Mouse (Mus musculus) adrenal gland, postnatal 14 days (tissue): ENCODE results near the gene Rap2a. TPM values are rescaled to one million over a fixed set of nuclear protein-coding genes. Genes with fewer than 3 reads are reported as not detected.

Experiments used
- DNase-seq: peaks from one replicate; pipeline ENCODE4 v3.0.0; 2021; ENCODE audit warnings: mixed read lengths
- total RNA-seq: library from RNA; stranded (reverse); gene quantifications from 2 replicates; pipeline ENCODE4 v1.2.3, GENCODE M21; 2021

Rap2a gene
- total RNA-seq, 1 experiment from 2014 or later = 21.2 TPM

GRCm38 (mm10) chr14:120499601-120500000 is 21.4 kb downstream of the Rap2a start:
- DNase-seq = no peak

DNA sequence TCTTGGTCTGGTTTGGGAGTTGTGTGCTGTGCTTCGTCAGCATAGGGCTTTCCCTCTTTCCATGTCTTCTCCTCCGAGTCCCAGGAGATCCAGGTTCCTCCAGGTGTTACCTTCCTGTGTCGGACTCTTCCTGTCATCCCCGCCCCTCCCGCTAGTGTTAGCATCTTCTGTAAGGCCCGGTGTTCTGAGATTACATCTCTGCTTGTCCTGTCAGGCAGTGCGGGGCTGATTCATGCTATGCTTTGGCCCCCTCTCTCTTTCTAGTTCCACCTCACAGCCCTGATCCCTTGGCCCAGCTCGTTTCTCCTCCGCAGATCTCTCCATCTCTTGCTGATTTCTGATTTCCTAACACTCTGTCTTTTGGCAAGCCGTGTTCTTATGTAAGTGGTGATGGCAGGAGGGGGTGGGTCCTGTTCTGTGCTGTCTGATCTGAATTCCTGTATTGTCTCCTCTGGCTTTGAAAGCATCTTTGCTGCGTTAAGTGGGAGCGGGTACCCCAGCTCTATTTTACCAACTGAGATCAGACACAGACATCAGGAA is 21.8 kb downstream of the Rap2a start:
- DNase-seq = no peak

GRCm38 (mm10) chr14:120500791-120501190 is 22.5 kb downstream of the Rap2a start:
- DNase-seq = no peak

DNA sequence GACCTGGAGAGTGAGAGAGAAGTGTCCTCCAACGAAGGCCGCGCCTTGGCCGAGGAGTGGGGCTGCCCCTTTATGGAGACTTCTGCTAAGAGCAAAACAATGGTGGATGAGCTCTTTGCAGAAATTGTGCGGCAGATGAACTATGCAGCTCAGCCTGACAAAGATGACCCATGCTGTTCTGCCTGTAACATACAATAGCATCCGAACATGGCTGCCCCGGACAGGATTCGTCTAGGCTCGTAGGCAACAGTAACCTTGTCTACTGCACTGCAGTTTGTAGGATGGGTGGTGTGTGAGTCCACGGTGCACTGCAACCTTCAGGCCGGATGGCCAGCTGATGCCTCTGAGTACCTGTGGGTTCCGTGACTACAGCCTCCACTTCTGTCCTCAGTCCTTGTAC is 25.4 kb downstream of the Rap2a start:
- no peak for DNase-seq

DNA sequence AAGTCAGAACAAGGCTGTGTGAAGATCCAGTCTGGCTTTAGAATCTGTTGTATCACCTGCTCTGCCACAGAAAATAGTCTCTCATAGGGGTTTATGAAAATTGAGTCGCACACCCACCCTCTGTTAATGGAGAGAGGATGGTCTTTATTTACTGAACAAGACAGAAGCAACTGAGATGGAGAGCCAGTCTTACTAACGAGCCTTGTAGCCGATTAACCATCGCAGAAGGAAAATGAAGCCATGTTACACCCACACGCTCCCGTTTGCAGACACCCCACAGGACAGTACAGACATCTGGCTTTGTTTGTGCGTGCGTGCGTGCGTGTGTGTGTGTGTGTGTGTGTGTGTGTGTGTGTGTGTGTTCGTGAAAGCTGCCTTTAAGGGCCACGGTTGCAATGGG is 26.2 kb downstream of the Rap2a start:
- no peak for DNase-seq

DNA sequence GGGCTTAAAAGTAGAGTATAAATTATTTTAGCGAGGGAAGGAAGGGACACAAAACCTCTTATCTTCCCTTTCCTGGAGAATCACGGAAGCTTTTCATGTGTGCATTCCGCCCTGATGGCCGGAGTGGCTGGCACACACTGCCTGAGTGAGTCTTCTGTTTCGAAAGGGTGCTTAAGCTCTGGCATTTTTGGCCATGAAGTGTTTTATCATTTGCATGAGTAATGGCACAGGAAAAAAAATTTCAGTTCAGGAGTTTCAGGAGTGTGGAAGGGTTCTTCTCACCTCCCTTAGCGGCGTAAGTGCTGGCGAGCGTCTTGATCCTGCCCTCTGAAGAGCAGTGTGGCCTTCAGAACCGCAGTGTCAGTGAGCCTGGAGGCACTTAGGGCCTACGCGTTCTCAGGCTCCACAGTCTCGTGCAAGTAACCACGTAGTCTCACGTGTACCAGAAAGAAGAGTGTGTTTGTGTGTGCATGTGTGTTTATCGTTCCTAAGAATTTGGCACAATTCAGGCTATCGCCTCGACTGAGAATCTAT is 26.8 kb downstream of the Rap2a start:
- no peak for DNase-seq

- DNase-seq = no peak
Measured at GRCm38 (mm10) chr14:120505918-120506317, 27.7 kb downstream of the Rap2a start.

- no peak for DNase-seq
Measured at GRCm38 (mm10) chr14:120507516-120507915, 29.3 kb downstream of the Rap2a start.

DNA sequence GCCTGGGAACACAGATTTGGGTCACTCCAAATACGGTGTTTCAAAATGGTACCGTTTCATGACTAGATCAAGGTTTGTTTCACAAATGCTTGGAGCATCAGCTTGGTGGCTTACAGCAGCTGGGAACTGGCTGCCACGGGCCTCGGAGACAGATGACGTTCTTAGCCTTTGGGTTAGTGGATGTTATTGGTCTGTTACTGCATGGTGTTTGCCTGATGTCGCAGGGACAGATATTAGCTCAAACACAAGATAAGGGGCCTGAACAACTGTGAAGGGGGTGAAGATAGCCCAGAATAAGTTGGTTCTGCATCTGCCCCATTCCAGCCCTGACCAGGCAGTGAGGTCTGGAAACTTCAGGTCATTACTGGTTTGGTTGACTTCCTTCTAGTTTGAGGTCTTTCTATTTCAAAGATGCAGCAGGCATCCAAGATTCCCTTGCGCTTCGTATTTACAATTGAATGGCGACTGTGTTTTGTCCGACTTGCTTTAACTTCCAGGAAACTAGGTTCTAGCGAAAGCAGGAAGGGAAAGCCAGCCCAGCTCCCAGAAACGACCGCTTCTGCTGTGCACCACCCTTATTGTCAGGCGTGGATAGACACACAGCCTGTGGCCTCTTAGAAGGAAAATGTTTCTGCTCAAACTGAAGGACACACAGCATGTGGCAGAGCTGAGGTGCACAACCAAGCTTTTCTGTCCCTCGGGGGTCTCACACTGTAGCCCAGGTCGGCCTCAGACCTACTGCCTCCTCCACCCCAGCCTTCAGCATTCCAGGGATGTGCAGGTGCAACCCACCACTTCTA is 30.5 kb downstream of the Rap2a start:
- DNase-seq = no peak

- no peak for DNase-seq
Measured at GRCm38 (mm10) chr14:120509366-120509640, 31.1 kb downstream of the Rap2a start.

- no peak for DNase-seq
Measured at GRCm38 (mm10) chr14:120511821-120512220, 33.6 kb downstream of the Rap2a start.

DNA sequence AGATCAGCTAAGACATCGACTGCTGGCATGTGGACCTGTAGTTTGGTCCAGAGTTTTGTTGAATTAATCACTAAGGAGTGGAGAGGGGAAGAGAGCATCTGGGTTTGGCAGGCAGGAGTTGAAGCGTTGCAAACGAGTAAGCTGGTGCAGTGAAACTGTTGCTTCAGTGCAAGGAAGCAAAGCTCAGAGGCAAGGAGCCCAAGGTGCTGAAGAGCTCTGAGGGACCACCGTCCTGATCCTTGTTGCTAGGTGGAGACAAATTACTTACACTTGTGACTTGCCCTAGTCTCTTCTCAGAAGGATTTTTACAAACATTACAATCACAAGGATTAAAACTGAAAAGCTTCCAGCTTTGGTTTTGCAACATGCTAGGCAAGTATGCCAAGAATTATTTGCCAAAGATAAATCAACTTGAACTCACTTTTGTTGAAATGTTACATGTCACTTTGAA is 36.6 kb downstream of the Rap2a start:
- peak; percentile 32 for DNase-seq

DNA sequence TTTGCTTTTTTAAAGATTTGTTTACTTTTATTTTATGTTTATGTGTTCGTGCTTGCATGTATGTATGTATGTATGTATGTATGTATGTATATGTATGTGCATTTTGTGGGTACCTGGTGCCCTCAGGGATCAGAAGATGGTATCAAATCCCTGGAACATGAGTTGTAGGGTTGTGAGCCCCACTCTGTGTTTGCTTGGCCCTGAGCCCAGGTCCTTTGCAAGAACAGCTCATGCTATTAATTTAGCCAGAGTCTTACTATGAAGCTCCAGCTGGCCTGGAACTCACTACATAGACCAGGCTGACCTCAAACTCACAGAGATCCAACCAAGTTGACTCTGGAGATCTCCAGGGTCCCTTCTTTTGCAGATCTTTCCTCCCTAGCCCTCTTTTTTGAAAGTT is 37.1 kb downstream of the Rap2a start:
- DNase-seq = peak; percentile 65

DNA sequence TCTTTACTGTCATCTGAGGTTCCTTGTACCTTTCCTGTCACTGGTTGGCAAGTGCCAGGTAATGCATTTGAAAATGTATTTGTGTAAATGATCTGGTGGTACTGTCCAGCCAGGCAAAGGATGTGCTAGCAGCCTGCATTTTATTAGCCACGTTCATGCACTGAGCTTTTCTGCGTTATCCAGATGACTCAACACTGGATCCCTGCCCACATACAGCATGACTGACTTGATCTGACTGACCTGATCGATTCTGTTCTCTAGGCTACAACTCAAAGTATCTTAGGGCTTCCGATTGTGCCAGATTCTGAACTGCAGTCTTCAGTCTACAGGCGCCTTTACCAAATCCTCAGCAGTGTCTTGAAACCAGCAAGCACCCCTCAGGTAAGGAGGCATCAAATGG is 40.5 kb downstream of the Rap2a start:
- no peak for DNase-seq

- DNase-seq = no peak
Measured at GRCm38 (mm10) chr14:120519921-120520320, 41.7 kb downstream of the Rap2a start.

DNA sequence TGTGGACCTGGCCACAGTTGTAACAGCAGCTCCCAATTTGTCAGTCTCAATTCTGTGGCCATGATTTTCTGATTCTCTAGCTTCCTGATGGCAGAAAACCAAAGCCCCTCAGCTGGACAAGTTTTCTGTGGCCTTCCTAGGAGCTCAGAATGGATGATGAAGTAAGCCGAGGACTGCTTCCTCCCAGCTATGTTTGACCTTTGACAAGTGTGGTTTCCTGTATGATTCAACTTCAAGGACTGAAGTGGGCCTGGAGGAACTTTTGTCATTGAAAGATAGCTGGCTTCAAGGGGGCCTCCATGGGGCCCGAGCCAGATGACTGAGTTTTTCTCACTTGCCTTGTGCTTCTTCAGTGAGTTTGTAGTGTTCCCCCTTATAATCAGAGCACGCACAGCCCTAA is 42.6 kb downstream of the Rap2a start:
- DNase-seq = peak; percentile 12

DNA sequence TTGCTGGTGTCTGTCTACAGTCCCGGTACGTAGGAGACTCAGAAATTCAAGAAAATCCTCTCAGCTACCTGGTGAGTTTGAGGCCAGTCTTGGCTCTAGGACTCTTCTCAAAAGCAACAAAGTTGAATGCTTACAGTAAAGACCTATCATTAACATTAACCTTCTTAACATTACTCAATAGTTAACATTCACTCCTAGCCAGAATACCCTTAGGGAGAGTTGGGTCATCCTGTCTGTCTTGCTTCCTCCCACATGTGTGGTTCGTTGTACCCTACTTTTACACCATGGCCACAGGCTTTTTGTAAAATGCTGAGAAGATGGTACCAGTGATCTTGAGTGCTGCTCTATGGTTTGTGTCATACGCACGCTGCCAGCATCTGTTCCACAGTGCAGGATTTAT is 45.1 kb downstream of the Rap2a start:
- no peak for DNase-seq

DNA sequence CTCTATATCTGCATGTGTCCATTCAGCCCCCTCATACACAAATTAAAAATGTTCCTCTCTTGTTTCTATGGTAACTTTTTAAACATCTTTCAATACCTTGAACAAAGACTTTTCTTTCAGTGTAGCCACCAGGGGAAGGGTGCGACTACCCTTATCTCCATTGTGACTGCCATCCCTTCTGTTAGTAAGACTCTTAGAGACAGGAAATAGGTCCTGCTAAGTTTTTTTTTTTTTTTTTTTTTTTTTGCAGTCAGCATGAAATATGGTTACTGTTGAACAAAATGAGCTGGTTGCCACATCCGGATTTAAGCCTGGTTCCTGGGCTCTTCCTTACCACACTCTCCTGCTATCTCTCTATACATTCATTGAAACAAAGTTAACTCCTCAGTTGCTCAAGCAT is 47.4 kb downstream of the Rap2a start:
- DNase-seq = no peak

DNA sequence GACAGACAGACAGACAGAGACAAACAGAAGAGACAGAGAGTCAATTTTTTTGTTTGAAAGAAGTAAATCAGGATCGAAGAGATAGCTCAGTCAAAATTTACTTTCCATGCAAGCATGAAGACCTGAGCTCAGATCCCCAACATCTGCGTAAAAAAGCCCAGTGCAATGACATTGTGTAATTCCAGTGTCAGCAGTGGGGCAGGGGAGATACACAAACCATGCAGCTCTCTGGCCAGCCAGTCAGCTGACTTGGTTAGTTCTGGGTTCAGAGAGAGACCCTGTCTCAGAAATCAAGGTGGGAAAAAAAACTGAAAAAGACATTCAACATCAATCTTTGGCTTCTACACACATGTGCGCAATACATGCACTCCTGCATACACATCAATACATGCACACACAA is 55.1 kb downstream of the Rap2a start:
- DNase-seq = no peak

DNA sequence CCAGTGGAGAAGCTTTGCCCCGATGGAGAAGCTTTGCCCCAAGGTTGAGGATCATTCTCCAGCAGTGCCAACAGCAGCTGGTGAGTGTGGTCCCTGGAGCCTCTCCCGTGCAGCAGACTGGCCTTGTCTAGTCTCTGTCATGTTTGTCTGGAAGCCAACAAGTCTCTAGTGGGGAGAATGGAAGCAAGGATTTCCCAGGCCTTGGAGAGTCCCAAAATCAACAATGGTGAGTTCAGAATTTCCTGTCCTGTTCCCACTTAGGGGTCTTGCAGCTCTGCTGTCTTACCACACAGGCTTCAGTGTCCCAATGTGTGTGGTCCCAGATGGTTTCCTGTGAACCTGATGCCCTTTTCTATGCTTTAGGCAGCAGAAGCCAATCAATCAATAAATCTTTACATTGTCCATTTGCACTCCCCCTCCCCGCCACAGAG is 56.6 kb downstream of the Rap2a start:
- DNase-seq = peak; percentile 7

DNA sequence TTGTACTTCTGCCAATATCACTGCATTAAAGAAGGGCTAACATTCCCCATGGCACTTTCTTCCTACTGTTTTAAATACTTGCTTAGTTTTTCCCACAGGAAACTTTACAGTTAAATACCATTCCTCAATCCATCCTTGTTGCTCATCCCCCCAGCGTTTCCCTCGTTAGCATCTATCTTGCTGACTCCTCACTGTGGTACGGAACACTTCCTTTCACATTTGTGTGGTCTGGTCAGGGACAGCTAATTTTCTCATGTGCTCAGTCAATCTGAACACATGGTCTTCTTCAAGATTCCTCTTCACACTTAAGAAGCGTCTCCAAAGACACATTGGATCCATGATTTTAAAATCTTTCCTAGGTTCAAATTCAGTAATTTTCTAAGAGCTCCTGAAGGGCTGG is 57.2 kb downstream of the Rap2a start:
- no peak for DNase-seq

- no peak for DNase-seq
Measured at GRCm38 (mm10) chr14:120535924-120536323, 57.7 kb downstream of the Rap2a start.

GRCm38 (mm10) chr14:120539128-120539527 is 60.9 kb downstream of the Rap2a start:
- no peak for DNase-seq

DNA sequence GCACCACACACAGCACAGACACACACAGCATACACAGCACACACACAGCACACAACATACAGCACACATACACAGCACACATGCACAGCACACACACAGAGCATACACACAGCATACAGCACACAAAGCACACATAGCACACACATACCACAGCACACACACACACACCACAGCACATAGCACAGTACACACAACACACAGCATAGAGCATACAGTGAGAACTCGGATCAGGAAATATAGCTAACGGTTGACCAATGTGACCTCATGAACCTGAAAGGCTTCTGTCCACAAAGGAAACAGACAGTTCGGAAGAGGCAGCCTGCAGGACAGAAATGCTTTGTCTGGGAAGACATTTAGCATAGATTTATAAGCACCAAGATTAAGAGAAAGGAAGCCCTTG is 61.4 kb downstream of the Rap2a start:
- DNase-seq = no peak
